Mouse (Mus musculus) erythroblast, adult 5-6 weeks (primary cell): ENCODE measurements around the gene Anapc16. TPM values are rescaled to one million over a fixed set of nuclear protein-coding genes. Genes with fewer than 3 reads are reported as not detected.
A peak's percentile ranks its signal among the peaks of the same experiment; 100 is the strongest.

Experiments
- ATAC-seq: replicated peaks from 2 replicates; pipeline ENCODE4 v1.8.0; 2016; ENCODE audit warnings: moderate number of reproducible peaks, mild to moderate bottlenecking, moderate TSS enrichment, inconsistent platforms; ENCODE audit not compliant: poor library complexity, low FRiP score, severe bottlenecking
- total RNA-seq, 2 experiments: library from RNA; stranded (forward) in 1 of 2; stranded (reverse) in 1 of 2; fragments of 150-400 nt in 1 of 2; fragments of 200-764, 138-1000 nt in 1 of 2; gene quantifications; 2 replicates each; pipeline versions ENCODE4 v1.2.3 to v1.2.4; 2015 to 2017; ENCODE audit warnings: low replicate concordance in 2 of 2

Anapc16 gene
- total RNA-seq, 2 experiments from 2014 or later = 16.3 to 27.5 TPM

DNA sequence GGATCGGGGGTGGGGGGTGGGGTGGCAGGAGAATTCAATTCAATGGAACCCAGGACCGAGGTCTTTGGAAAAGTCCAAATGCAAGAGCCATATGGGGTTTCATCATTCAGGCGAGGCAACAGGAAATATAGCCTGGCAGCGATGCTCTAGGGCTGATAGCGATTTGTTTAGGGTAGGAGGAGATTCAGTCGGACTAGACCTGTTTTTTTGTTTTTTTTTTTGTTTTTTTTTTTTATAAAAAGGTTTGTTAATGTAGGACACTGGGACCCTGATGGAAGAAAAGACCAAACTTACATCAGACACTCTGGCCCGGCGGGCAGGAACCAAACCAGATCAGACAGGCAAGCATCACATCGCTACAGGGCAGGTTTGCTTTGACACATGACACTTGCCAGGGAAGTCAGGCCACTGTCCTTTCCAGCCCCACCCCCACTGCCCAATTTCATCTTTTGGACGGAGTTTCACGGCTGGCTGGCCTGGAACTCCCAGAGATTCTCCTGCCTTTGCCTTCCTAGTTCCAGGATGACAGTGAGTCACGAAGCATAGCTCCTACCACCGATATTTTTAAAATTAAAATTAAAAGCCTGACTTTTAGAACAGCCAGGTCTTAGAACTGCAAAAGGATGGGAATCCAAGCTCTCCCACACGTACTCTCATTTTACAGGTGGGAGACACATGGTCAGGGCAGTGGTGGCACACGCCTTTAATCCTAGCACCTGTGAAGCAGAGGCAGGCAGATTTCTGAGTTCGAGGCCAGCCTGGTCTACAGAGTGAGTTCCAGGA lies 50.0 kb downstream of the Anapc16 start:
- no peak for ATAC-seq

DNA sequence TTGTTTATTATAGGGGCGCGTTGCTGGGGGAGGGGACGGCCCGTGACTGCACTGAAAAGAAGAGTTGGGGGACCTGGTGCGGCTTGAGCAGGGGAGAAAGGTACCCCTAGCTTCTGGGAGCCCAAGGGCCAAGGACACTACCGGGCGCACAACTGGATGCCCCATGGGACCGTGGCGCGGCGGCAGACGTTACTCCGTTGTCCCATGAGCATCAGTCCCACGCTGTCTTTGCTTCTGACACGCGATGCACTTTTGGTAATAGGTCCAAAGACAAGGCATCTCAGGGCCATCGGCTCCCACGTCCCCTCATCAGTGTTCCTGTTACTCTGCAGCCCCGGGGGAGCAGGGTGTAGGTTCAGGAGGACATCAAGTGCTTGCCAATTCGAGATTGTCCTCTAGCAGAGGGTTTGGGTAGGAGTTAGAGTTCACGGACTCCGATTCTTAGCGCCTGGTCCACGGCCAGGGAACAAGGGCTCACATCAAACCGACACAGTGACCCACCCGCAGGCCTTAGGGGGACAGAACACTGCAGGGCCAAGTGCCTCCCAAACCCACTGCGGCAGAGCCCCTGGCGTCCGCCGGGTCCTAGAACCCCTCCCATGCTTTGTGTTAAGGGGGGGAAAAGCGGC lies 50.7 kb downstream of the Anapc16 start:
- ATAC-seq = peak; percentile 48

DNA sequence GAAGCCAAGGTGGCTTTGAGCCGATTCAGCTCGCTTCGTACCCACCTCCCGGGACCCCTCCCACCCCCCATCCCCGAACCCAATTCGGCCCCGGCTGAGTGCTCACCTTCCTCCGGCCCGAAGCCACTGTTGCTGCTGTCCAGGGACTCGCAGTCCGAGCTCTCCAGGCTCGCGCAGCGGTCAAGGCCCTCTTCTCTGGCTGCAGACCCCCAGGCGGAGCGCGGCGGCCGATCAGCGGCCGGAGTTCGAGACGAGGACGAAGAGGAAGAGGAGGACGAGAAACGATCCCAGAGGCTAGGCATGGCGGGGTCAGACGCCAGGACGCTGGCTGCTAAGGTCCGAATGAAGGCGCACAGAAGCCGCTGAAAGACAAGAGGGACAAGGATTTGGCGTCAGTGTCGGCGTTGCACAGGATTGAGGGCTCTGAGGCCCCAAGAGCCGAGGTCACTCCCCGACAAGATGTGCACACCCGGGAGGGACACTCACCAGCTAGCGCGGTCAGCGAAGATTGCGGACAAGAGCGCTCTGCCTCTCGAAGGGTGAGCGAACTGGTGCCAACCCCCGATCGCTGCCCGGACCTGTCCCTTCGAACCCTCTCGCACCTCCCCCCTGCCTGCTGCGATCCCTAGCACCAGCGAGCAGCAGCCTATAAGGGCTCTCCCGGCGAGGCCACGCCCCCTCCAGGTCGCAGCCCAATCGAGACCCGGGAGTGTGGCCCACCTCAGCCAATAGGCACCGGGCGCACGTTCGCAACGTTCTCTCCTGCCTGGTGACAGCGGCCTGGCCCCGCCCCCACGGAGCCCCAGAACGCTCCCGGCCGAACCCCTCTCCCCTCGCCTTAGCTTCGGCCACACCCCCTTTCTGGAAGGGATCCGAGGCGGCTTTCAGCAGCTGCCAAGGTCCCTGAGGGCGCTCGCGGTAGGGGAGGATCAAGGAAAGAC lies 51.5 kb downstream of the Anapc16 start, which contains the start of gene Ddit4:
TSS of gene Ddit4 (minus strand) at position 624 of the 941 bp plus-strand sequence.
- ATAC-seq = peak; percentile 93

DNA sequence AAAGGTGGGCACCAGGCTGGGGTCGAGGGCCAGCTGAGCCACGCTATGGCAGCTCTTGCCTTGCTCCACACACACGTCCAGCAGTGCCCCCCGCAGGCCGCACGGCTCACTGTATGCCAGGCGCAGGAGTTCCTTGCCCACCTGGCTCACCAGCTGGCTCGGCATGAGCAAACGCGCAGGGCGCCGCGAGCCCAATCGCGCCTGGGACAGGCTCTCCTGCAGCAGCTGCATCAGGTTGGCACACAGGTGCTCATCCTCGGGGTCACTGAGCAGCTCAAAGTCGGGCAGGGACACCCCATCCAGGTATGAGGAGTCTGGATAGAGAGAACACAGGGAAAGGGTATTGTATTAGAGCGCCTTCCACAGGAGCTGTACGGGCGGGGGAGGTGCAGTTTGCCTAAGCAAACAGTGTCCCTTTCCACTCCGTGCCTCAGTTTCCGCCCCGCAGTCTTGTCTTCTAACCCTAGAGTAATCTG lies 52.2 kb downstream of the Anapc16 start:
- peak; percentile 33 for ATAC-seq

DNA sequence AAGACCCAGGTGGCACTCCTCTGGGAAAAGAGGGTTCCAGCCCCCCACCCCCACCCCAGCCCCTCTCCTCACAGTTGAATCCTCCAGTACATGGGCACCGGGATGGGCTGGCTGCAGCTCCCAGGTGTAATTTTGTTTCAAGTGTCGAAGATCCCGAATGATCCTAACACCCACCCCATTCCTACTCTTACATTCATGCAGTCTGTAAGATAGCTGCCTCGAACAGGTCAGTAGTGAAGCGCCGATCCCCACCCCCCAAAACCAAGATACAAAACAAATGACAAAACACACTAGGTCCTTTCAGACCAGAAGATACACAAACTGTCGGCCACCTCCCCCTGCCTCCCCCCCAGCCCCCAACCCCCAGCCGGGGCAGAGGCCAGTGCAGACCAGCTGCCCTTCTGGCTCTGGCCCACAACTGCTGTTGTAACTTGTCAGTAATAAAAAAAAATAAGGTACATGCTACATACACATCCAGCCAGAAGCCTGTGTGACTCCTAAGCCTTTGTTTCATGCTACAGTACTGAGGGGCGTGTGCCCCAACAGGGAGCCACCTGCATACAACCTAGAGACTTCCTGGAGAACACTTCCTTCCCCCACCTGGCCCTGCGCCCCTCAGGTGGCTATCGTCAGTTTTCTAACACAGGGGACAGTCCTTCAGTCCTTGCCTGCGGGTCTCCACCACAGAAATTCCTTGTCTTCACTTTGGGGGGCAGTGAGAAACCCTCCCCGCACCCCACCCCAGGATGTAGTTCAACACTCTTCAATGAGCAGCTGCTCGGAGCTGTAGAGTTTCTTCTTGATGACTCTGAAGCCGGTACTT lies 52.9 kb downstream of the Anapc16 start:
- ATAC-seq = no peak

DNA sequence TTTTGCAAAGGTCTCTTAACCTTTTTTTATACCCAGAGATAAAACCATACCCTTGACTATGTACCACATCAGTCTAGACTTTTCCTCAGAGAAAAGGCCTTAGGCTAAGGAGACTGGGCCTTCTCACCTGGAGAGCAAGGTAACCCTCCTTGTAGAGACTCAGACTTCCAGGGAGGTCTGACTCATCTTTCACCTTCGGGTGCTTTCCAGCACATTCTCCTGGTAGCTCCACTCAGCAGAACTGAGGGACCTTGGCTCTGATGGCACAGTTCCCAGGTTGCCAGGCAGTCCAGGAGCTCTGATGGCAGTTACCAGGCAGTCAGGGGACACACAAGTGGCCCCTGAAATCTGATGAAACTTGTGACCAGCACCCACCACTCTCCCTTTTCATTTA lies 53.7 kb downstream of the Anapc16 start:
- ATAC-seq = no peak

DNA sequence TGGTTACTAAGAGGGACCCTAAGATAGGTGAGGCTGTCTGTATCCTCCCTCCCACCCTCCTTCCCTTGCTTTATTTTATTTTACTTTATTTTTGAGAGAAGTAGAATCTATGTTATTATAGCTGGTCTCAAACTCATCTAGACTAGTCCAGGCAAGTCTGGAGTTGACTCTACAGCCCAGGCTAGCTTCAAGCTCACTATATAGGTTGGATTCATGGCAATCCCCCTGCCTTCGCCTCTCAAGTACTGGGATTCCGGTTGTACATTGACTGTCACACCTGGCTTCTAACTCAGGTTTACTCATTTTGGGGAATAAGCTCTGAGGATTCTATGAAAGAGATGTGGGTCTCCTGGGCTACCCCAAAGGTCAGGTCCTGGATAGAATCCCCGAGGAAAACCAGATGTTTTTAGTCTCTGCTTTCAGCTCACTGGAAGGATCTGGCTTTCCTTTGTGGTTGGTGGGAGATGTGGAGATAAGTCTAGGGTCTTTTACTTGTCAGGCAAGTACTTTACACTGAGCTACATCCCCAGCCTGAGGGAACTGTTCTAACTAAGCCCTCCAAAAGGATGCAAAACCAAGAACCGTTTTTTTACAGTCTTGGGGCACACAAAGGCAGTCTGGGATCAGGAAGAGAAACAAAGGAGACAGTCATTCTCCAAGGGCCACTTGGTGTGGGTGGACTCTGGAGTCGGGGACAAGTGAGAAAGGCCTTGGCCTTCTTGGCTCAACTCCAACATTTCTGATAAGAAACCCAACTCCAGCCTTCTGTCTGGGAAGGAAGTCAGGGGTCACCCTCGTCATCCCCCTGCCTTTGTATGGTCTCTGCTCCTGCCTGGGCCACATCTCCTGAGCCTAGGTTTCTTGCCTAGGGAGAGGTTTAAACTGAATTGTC lies 54.3 kb downstream of the Anapc16 start:
- no peak for ATAC-seq

DNA sequence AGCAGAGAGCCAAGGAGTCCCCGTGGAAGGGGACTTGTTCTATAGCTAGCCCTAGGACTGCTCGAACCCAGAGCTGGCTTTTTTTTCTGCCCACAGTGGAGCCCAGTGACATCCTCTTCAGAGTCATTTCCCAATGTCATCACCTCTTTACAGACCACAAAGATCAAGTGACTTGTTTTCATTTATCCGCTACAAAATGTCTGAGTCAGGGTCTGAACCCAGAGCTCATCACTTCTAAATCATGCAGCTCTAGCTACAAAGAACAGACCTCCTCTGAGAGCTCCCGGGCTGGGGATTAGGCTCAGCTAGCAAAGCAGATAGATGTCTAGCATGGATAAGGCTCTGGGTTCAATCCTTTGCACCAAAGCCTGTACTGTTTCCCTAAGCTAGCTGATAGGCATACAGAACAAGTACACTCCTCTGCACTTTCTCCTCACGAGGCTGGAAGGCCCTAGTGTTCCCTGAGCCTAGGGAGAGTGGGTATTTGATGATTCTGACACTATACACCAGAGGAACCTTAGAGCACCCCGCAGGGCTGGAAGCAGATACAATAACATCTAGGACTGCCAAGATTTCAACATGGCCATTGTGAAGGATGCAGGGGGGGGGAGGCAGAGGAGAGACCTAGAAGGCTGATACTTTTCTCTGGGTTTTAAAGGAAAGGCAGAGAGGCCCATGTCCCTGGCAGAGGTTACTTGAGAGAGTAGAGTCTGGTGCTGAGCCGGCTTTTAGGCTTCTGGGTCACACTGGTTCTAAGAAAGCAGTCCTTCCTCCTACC lies 55.5 kb downstream of the Anapc16 start:
- ATAC-seq = no peak

DNA sequence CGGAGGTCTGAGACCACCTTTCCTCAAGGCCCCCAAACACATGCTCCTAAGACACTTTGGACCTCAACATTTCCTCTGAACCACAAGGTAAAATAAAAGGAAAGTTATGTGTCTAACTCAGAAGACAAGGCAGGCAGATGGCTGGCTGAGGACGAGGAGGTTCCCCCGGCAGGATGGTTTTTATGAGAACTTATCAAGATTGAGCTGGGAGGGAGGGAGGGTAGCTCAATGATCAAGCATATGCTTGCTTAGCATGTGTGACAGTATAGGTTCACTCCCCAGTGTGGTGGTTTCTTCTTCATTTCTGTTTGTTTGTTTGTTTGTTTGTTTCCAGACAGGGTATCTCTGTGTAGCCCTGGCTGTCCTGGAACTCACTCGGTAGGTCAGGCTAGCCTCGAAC lies 56.6 kb downstream of the Anapc16 start:
- ATAC-seq = no peak

DNA sequence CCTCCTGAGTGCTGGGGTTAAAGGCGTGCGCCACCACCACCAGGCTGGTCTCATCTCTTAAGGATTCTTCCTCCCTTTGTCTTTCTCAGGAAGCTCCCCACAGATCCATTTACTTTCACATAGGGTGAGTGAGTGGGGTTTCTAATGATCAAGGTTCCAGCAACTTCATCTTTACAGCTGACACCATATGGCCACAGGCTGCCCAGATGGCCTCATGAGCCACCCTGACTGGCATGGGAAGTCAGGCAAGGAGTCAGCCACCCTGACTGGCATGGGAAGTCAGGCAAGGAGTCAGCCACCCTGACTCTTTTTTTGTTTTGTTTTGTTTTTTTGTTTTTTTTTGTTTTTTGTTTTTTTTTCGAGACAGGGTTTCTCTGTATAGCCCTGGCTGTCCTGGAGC lies 57.5 kb downstream of the Anapc16 start:
- ATAC-seq = no peak

DNA sequence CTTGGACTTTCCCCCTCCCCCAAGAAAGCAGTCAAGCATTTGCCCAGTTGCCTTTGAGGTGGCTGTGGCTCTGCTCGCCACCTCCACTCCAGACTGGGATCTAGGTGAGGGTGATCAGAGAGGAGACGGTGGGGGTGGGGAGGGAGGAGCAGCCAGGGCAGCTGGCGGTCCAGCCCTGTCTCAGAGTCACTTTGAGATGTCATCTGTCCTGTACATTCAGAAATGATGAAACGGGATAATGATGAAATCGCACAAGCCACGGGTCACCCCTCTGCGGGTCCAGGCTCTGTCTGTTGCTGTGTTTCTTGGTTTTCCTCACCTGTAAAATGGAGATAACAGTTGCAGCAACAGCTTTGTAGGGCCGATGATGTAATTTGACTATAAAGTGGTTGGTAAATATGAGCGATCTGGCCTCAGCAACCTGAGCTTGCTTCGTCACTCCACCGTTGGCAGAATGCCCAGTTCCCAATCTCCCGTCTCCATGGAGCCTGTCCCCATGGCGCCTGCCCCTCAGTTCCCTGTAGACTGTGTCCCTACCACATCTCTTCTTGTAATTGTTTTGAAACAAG lies 59.4 kb downstream of the Anapc16 start:
- ATAC-seq = peak; percentile 91

DNA sequence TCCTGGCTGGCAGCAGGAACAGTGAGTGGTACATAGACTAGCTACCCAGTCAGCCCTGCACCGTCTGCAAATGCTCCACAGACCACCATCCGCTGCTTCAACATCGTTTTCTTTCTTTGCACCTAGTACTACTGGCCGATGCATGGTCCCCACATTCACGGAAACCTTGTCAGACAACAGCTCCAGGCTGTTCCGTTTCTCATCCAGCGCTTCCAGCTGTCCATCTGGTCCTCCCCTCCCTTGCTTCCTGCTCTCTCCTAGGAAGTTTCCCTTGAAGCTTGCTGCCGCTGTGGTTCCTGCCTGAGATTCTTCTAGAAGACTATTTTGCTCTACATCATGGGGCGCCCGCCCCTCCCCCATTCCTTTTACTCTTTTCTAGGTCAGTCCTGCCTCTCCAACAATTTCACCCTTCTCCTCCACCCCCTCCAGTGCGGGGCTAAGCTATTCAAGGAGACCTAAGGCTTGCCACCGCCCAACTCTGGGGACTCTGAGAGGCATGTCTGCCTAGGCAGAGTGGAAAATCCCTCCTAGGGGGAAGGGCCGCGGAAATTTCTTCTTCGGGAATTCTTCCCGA lies 60.0 kb downstream of the Anapc16 start:
- ATAC-seq = peak; percentile 48

DNA sequence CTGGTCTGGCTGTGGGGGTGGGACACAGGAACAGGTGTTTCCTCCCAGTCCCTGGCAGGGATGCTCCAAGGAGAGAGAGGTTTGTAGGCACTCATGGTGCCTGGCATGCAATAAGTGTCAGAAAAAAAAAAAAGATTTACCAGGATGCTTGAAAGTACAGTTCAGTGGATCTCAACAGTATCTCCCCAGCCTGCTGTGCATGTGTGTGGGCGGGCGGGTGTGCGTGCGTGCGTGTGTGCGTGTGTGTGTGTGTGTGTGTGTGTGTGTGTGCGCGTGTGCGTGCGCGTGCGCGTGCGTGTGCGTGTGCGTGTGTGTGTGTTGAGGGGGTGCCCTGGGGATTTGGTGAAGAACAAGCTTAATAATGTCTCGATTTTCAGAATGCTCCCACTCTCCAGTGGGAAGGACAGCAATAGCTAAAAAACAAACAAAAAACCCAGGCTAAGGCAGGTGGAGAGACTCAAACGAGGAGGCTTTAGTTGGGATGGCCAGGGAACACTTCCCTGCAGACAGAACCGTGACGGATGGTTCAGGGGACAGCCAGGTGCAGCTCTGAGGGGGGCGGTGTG lies 60.6 kb downstream of the Anapc16 start:
- no peak for ATAC-seq

DNA sequence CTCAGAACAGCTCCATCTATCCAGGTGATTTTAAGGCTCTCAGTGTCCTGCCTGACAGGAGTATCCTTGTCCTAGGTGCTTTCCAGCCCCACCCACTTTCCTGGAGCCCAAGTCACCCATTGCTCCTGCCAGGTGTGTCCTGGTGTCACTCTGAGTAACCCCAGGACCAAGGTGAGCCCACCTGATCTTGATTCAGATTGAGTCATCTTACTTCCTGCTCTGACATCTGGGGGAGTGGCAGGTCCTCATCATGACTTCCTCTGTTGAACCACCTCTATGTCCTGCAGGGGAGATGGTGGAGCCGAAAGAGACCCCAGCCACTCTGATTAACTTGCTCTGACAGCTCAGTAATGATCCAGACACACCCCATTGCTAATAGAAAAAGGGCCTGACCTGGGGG lies 63.9 kb downstream of the Anapc16 start:
- ATAC-seq = no peak

DNA sequence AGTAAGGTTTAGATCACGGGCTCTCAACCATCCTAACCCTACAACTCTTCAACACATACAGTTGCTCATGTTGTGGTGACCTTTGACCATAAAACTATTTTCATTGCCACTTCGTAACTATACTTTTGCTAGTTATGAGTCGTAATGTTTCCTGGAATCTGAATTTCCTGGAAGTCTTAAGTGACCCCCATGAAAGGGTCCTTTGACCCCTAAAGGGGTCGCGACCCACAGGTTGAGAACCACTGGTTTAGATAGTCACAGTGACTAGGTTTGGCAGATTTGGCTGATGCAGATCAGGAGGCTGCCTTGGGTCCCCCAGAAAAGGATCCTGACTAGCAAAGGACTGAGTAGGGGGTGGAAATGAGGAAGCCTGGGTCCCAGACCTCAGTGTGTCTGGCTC lies 64.3 kb downstream of the Anapc16 start:
- ATAC-seq = no peak
